Mouse (Mus musculus) intestine, embryonic 15.5 days (tissue): ENCODE measurements around the gene Gm13090. TPM values are rescaled to one million over a fixed set of nuclear protein-coding genes. Genes with fewer than 3 reads are reported as not detected.

Experiments
- polyA plus RNA-seq: library from polyadenylated mRNA; unstranded; fragments of >200 nt; fragmentation: Nextera tagmentation; extraction: Ambion mirVana; gene quantifications from 2 replicates; pipeline ENCODE4 v1.2.1, GENCODE M21; 2015

The Gm13090 gene
- polyA plus RNA-seq, 1 experiment from 2014 or later = not detected

Other genes starting within 250 kb of the Gm13090 start
- gene Errfi1, start 235.7 kb upstream of the Gm13090 start, polyA plus RNA-seq = 27.8 and 28.1 TPM in 2 replicates
- gene Park7, start 175.1 kb upstream of the Gm13090 start, polyA plus RNA-seq = 410 and 432 TPM in 2 replicates
- 1.5 and 1.7 TPM in 2 replicates for gene Tnfrsf9, start 175.0 kb upstream of the Gm13090 start, polyA plus RNA-seq
- gene Uts2, start 92.5 kb upstream of the Gm13090 start, polyA plus RNA-seq = not detected in 2 replicates
- 3.7 and 4.1 TPM in 2 replicates for gene Per3, start 44.9 kb upstream of the Gm13090 start, polyA plus RNA-seq
- gene Vamp3, start 31.6 kb upstream of the Gm13090 start, polyA plus RNA-seq = 120 and 126 TPM in 2 replicates